Mouse (Mus musculus) limb, embryonic 13.5 days (tissue): ENCODE measurements around the gene Rfx7. TPM values are rescaled to one million over a fixed set of nuclear protein-coding genes. Genes with fewer than 3 reads are reported as not detected.

Experiments
- ATAC-seq: fragments of 200-750 bp; cut with Nextera tagmentation; 2 replicates; pipeline ENCODE4 v1.8.0; 2017; ENCODE audit warnings: low read depth, moderate number of reproducible peaks, moderate TSS enrichment; ENCODE audit not compliant: low FRiP score
- H3K27ac ChIP-seq: fragments of 300-500 bp; sonication (generic); 2 replicates; pipeline ENCODE4 v1.5.1; 2015; ENCODE audit warnings: inconsistent platforms, mild to moderate bottlenecking, moderate library complexity
- H3K27me3 ChIP-seq: fragments of 300-500 bp; sonication (generic); 2 replicates; pipeline ENCODE4 v1.6.1; 2015; ENCODE audit warnings: mild to moderate bottlenecking, inconsistent platforms
- H3K36me3 ChIP-seq: fragments of 300-500 bp; sonication (generic); 2 replicates; pipeline ENCODE4 v1.6.1; 2015; ENCODE audit warnings: inconsistent platforms, mild to moderate bottlenecking, moderate library complexity
- H3K4me1 ChIP-seq: fragments of 300-500 bp; sonication (generic); 2 replicates; pipeline ENCODE4 v1.6.1; 2015; ENCODE audit warnings: inconsistent platforms
- H3K4me2 ChIP-seq: fragments of 300-500 bp; sonication (generic); replicated peaks from 2 replicates; pipeline ENCODE4 v1.6.1; 2015; ENCODE audit warnings: inconsistent platforms, mild to moderate bottlenecking, moderate library complexity
- H3K4me3 ChIP-seq: fragments of 300-500 bp; sonication (generic); 2 replicates; pipeline ENCODE4 v1.5.1; 2015; ENCODE audit warnings: moderate library complexity, mild to moderate bottlenecking, inconsistent platforms
- H3K9ac ChIP-seq: fragments of 300-500 bp; sonication (generic); 2 replicates; pipeline ENCODE4 v1.6.1; 2015; ENCODE audit warnings: mild to moderate bottlenecking, inconsistent platforms
- H3K9me3 ChIP-seq: fragments of 300-500 bp; sonication (generic); 2 replicates; pipeline ENCODE4 v1.6.1; 2016; ENCODE audit warnings: inconsistent platforms
- WGBS: fragments of 180-500 bp; shearing (Covaris S2); methylation state at CpG from one replicate; pipeline ENCODE4 v1.1.7; 2015; 5-methylcytosine and 5-hydroxymethylcytosine counted together
- polyA plus RNA-seq: library from polyadenylated mRNA; unstranded; fragments of >200 nt; fragmentation: Nextera tagmentation; extraction: Ambion mirVana; gene quantifications from 2 replicates; pipeline ENCODE4 v1.2.1, GENCODE M21; 2015

The Rfx7 gene
- polyA plus RNA-seq, result 10.4 and 10.9 TPM in 2 replicates

DNA sequence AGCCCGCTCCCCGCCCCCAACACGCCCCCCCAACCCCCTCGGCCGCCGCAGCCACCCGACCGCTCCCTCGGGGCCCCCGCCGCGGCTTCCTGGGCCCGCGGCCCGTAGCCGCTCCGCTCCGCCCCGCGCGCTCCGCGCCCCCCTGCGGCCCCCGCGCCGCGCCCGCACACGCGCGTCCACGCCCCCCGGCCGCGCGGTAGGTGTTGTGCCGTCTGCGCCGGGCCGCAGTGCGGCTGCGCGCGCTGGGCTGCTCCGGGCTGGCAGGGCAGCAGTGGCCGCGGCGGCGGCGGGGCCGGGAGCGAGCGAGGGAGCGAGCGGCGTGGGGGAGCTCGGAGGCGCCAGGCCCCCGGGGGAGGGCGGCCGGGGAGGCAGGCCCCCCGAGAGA lies at the start of gene Rfx7:
Gene Rfx7, plus strand, starts transcription at position 245 of the 385 bp plus-strand sequence.
- peak within 1 kb of the TSS; percentile 95 for H3K9ac ChIP-seq
- peak; percentile 90 for ATAC-seq
- no peaks in the 10 kb centered on the region for H3K9me3 ChIP-seq
- no peaks in the 10 kb centered on the region for H3K36me3 ChIP-seq
- H3K27ac ChIP-seq, result peak within 1 kb of the TSS; percentile 99
- peak within 1 kb of the TSS; percentile 73 for H3K4me2 ChIP-seq
- H3K27me3 ChIP-seq, result no peaks in the 10 kb centered on the region
- H3K4me3 ChIP-seq, result peak within 1 kb of the TSS; percentile 93
- peaks cover 22% of the 10 kb centered on the region for H3K4me1 ChIP-seq
- 0% methylated on average over 18 of the region's 63 CpGs for WGBS

GRCm38 (mm10) chr9:72488523-72488922 lies 43.5 kb upstream of the Rfx7 start:
- Histone ChIP-seq H3K9me3 (no peaks in the 10 kb centered on the region), H3K27ac (no peak overlapping the region), H3K4me3 (no peak overlapping the region), H3K27me3 (no peaks in the 10 kb centered on the region), H3K36me3 (peaks cover 24% of the 10 kb centered on the region), H3K4me2 (no peak overlapping the region), H3K9ac (no peak overlapping the region), H3K4me1 (peaks cover 5% of the 10 kb centered on the region; the same call in 1 of the 2 replicates)
- ATAC-seq, result no peak

- ATAC-seq, result no peak
- H3K27ac ChIP-seq, result no peak overlapping the region
- H3K4me2 ChIP-seq, result no peak overlapping the region
- 87% methylated on average over 5 of the region's 5 CpGs for WGBS
- H3K9me3 ChIP-seq, result no peaks in the 10 kb centered on the region
- H3K4me1 ChIP-seq, result peaks cover 5% of the 10 kb centered on the region; the same call in 1 of the 2 replicates
- peaks cover 20% of the 10 kb centered on the region for H3K36me3 ChIP-seq
- H3K9ac ChIP-seq, result no peak overlapping the region
- no peaks in the 10 kb centered on the region for H3K27me3 ChIP-seq
- no peak overlapping the region for H3K4me3 ChIP-seq
Measured at GRCm38 (mm10) chr9:72489131-72489530, 42.9 kb upstream of the Rfx7 start.

GRCm38 (mm10) chr9:72491559-72492193 lies 40.4 kb upstream of the Rfx7 start:
- peak overlapping the region; percentile 68 for H3K4me2 ChIP-seq
- H3K27me3 ChIP-seq, result no peaks in the 10 kb centered on the region
- H3K36me3 ChIP-seq, result peaks cover 8% of the 10 kb centered on the region
- no peaks in the 10 kb centered on the region for H3K9me3 ChIP-seq
- H3K4me1 ChIP-seq, result peaks cover 5% of the 10 kb centered on the region; the same call in 1 of the 2 replicates
- WGBS, result under 1% methylated on average over 32 of the region's 32 CpGs
- ATAC-seq, result peak; percentile 96
- H3K9ac ChIP-seq, result peak overlapping the region; percentile 74
- peak overlapping the region; percentile 73 for H3K4me3 ChIP-seq
- peak overlapping the region; percentile 83 for H3K27ac ChIP-seq

DNA sequence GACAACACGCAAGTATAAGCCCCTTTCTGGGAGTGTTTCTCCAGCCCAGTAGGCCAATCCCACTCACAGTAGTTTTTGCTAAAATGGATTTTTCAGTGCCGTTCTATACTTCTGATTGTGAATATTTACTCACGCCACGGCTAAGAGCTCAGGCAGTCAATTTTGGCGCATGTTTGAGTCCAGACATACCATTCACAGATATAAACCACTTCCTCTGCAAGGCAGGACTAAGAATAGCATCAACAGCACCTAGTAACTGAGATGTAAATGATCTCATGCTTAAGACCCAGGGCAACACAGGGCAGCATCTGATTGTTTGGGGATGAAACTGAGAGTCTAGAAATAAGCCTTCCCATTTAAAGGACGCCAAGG lies 39.9 kb upstream of the Rfx7 start, which contains the start of gene Tex9:
Gene Tex9, minus strand, starts transcription at position 19 of the 372 bp plus-strand sequence.
- peak within 1 kb of the TSS; percentile 74 for H3K9ac ChIP-seq
- H3K4me1 ChIP-seq, result peaks cover 5% of the 10 kb centered on the region; the same call in 1 of the 2 replicates
- H3K9me3 ChIP-seq, result no peaks in the 10 kb centered on the region
- peak within 1 kb of the TSS; percentile 83 for H3K27ac ChIP-seq
- 11% methylated on average over 6 of the region's 6 CpGs for WGBS
- no peaks in the 10 kb centered on the region for H3K27me3 ChIP-seq
- peak within 1 kb of the TSS; percentile 73 for H3K4me3 ChIP-seq
- H3K4me2 ChIP-seq, result peak within 1 kb of the TSS; percentile 68
- ATAC-seq, result peak; percentile 26; the same call in 1 of the 2 replicates
- peaks cover 3% of the 10 kb centered on the region for H3K36me3 ChIP-seq

DNA sequence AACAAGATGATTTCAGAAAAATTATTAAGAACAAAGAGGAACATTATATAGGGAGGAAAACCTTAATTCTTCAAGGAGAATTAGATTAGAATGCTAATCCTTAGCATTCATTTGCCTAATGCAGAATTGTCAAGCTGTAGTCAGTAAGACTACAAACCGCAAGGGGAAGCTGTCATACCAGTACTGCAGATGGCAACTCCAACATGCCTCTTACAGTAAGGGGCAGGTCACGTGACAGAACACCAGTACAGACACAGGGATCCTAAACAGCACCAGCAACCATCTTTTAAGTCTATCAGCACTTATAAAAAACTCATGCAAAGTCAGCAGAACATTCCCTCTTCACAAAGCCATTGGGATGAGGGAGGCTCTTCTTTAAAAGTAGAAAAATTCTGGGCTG lies 38.6 kb upstream of the Rfx7 start:
- Histone ChIP-seq H3K4me2 (no peak overlapping the region), H3K9ac (no peak overlapping the region)
- WGBS, result 88% methylated on average over 2 of the region's 2 CpGs

GRCm38 (mm10) chr9:72493984-72494685 lies 37.9 kb upstream of the Rfx7 start:
- no peak overlapping the region for H3K9ac ChIP-seq
- no peak overlapping the region for H3K4me2 ChIP-seq
- WGBS, result 77% methylated on average over 3 of the region's 3 CpGs
- no peak overlapping the region for H3K4me3 ChIP-seq
- no peak for ATAC-seq
- H3K36me3 ChIP-seq, result no peaks in the 10 kb centered on the region
- no peak overlapping the region for H3K27ac ChIP-seq
- H3K9me3 ChIP-seq, result no peaks in the 10 kb centered on the region
- no peaks in the 10 kb centered on the region for H3K27me3 ChIP-seq
- H3K4me1 ChIP-seq, result peaks cover 7% of the 10 kb centered on the region; the same call in 1 of the 2 replicates

More for the DNA sequence above, 38.6 kb upstream of the Rfx7 start:
- Histone ChIP-seq H3K27me3 (no peaks in the 10 kb centered on the region), H3K4me1 (peaks cover 7% of the 10 kb centered on the region; the same call in 1 of the 2 replicates), H3K9me3 (no peaks in the 10 kb centered on the region), H3K27ac (no peak overlapping the region), H3K36me3 (no peaks in the 10 kb centered on the region), H3K4me3 (no peak overlapping the region)
- ATAC-seq, result no peak

GRCm38 (mm10) chr9:72496691-72497090 lies 35.3 kb upstream of the Rfx7 start:
- WGBS, result 69% methylated on average over 2 of the region's 2 CpGs
- Histone ChIP-seq H3K27ac (no peak overlapping the region), H3K27me3 (no peaks in the 10 kb centered on the region), H3K9me3 (no peaks in the 10 kb centered on the region), H3K9ac (no peak overlapping the region), H3K4me3 (no peak overlapping the region), H3K36me3 (no peaks in the 10 kb centered on the region), H3K4me1 (0 out of 2 replicates have a peak, but pooled peaks cover 2% of the 10 kb centered on the region), H3K4me2 (no peak overlapping the region)
- no peak for ATAC-seq

- Histone ChIP-seq H3K9ac (no peak overlapping the region), H3K27me3 (no peaks in the 10 kb centered on the region), H3K27ac (no peak overlapping the region), H3K36me3 (no peaks in the 10 kb centered on the region), H3K4me1 (0 out of 2 replicates have a peak, but pooled peaks cover 2% of the 10 kb centered on the region), H3K9me3 (no peaks in the 10 kb centered on the region), H3K4me2 (no peak overlapping the region), H3K4me3 (no peak overlapping the region)
- no peak for ATAC-seq
- WGBS, result 43% methylated on average over 3 of the region's 3 CpGs
Measured at GRCm38 (mm10) chr9:72497171-72497570, 34.9 kb upstream of the Rfx7 start.

DNA sequence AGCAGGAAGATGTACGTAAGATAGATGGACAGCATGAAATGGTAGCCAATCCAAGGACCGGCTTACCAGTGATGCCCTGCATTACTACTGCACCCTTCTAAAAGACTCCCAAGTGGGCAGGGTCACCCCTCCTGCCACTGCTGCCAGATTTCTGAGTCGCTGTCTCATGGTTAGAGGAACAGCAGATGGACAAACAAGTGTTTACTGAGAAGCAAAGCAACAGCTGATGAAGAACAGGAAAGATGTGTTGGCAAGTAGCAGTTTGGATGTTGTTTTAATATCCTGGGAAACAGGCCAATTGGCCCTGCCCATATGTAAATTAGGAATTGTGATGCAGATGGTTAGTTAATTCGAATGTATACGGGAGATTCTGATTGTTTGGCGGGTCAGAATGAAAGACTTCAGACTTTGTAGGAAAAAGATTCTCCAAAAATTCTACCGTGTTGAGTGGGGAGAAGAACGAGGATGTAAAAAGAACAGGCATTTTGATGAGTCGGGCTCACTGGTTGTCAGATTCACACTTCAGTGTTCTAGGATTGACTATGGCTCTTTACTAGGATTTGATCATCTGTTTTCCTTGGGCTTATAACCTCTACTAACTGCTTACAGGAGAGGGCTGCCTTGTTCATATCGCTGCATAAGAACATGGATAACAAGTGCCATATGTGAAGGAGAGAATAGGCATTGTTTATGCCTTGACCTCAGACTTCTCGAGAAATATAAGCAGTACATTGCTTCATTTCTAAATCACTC lies 19.6 kb upstream of the Rfx7 start:
- H3K9me3 ChIP-seq, result no peaks in the 10 kb centered on the region
- H3K9ac ChIP-seq, result no peak overlapping the region
- H3K4me2 ChIP-seq, result no peak overlapping the region
- no peak for ATAC-seq
- no peaks in the 10 kb centered on the region for H3K36me3 ChIP-seq
- H3K4me1 ChIP-seq, result no peaks in the 10 kb centered on the region
- no peak overlapping the region for H3K27ac ChIP-seq
- 60% methylated on average over 11 of the region's 11 CpGs for WGBS
- H3K27me3 ChIP-seq, result no peaks in the 10 kb centered on the region
- no peak overlapping the region for H3K4me3 ChIP-seq

DNA sequence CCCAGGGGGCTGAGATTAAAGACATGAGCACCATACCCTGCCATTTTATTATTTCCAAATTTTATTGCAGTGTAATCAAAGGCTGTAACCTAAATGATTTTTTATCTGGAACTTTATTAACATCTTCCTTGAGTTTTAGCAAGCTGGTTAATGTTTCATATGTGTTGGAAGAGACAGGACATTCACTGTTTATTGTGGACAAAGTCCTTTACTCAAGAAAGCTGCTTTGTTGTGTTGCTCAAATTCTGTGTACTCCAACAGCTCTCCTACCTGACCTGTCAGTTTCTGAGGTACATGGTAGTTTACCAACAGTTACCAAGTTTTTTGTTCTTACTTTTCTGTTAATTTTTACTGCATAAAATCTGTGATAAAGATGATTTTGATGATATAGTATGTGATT lies 16.7 kb upstream of the Rfx7 start:
- H3K9ac ChIP-seq, result no peak overlapping the region
- no peaks in the 10 kb centered on the region for H3K4me1 ChIP-seq
- H3K36me3 ChIP-seq, result no peaks in the 10 kb centered on the region
- H3K27me3 ChIP-seq, result no peaks in the 10 kb centered on the region
- H3K27ac ChIP-seq, result no peak overlapping the region
- no peak overlapping the region for H3K4me3 ChIP-seq
- no peaks in the 10 kb centered on the region for H3K9me3 ChIP-seq
- ATAC-seq, result no peak
- H3K4me2 ChIP-seq, result no peak overlapping the region

DNA sequence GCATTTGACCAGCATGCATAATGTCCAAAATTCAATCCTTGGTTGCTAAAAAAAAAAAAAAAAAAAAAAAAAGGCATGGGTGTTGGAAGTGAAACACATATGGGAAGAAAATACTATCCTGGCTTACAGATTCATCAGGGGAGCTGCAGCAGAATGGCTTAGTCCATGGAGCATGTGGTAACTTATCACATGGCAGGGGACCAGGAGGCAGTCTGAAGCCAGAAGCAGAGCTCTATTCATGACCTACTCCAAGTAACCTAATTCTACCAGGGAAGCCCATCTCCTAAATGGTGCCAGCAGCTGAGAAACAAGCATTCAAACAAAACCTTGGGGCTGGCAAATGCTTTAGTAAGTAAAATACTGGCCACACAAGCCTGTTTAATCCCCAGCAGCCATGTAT lies 12.8 kb upstream of the Rfx7 start:
- Histone ChIP-seq H3K4me1 (no peaks in the 10 kb centered on the region), H3K27me3 (no peaks in the 10 kb centered on the region), H3K4me3 (no peak overlapping the region), H3K36me3 (no peaks in the 10 kb centered on the region), H3K9ac (no peak overlapping the region), H3K4me2 (no peak overlapping the region), H3K27ac (no peak overlapping the region), H3K9me3 (no peaks in the 10 kb centered on the region)
- no peak for ATAC-seq
